Mouse (Mus musculus): ENCODE data around the gene Plod3.

- TF ChIP-seq EP300 (optimal IDR thresholded peaks at IDR 0.05) (no peak), CTCF (IDR thresholded peaks at IDR 0.05; ENCODE audit: low read depth) (no peak; the same call in 1 of the 2 replicates)
Measured at GRCm38 (mm10) chr5:136986695-136987137, at the start of gene Plod3.

All from stomach, postnatal 0 days (tissue).